Mouse (Mus musculus) liver, embryonic 13.5 days (tissue): ENCODE data around the gene Col13a1. TPM values are rescaled to one million over a fixed set of nuclear protein-coding genes. Genes with fewer than 3 reads are reported as not detected.

Source experiments
- ATAC-seq: fragments of 200-750 bp; cut with Nextera tagmentation; 2 replicates; pipeline ENCODE4 v1.8.0; 2017; ENCODE audit warnings: low read depth, mild to moderate bottlenecking, moderate number of reproducible peaks, moderate library complexity
- DNase-seq: peaks from one replicate; pipeline ENCODE4 v3.0.0; 2022
- H3K27ac ChIP-seq: fragments of 300-500 bp; sonication (generic); 2 replicates; pipeline ENCODE4 v1.5.1; 2015; ENCODE audit warnings: moderate library complexity, mild to moderate bottlenecking, inconsistent platforms
- H3K27me3 ChIP-seq: fragments of 300-500 bp; sonication (generic); 2 replicates; pipeline ENCODE4 v1.6.1; 2015; ENCODE audit warnings: mild to moderate bottlenecking, inconsistent platforms
- H3K36me3 ChIP-seq: fragments of 300-500 bp; sonication (generic); 2 replicates; pipeline ENCODE4 v1.6.1; 2015; ENCODE audit warnings: mild to moderate bottlenecking, inconsistent platforms
- H3K4me1 ChIP-seq: fragments of 300-500 bp; sonication (generic); replicated peaks from 2 replicates; pipeline ENCODE4 v1.6.1; 2015; ENCODE audit warnings: inconsistent platforms
- H3K4me2 ChIP-seq: fragments of 300-500 bp; sonication (generic); 2 replicates; pipeline ENCODE4 v1.6.1; 2015; ENCODE audit warnings: inconsistent platforms, mild to moderate bottlenecking, moderate library complexity
- H3K4me3 ChIP-seq: fragments of 300-500 bp; sonication (generic); replicated peaks from 2 replicates; pipeline ENCODE4 v1.5.1; 2015; ENCODE audit warnings: mild to moderate bottlenecking, inconsistent platforms
- H3K9ac ChIP-seq: fragments of 300-500 bp; sonication (generic); 2 replicates; pipeline ENCODE4 v1.6.1; 2015; ENCODE audit warnings: mild to moderate bottlenecking, inconsistent platforms
- H3K9me3 ChIP-seq: fragments of 300-500 bp; sonication (generic); replicated peaks from 2 replicates; pipeline ENCODE4 v1.6.1; 2016; ENCODE audit warnings: inconsistent platforms
- WGBS: fragments of 180-500 bp; shearing (Covaris S2); methylation state at CpG from one replicate; pipeline ENCODE4 v1.1.7; 2015; ENCODE audit not compliant: insufficient replicate concordance; 5-methylcytosine and 5-hydroxymethylcytosine counted together
- polyA plus RNA-seq: library from polyadenylated mRNA; unstranded; fragments of >200 nt; fragmentation: Nextera tagmentation; extraction: Ambion mirVana; gene quantifications from 2 replicates; pipeline ENCODE4 v1.2.1, GENCODE M21; 2015

Col13a1 gene
- polyA plus RNA-seq, 1 experiment from 2014 or later = 1.4 TPM

DNA sequence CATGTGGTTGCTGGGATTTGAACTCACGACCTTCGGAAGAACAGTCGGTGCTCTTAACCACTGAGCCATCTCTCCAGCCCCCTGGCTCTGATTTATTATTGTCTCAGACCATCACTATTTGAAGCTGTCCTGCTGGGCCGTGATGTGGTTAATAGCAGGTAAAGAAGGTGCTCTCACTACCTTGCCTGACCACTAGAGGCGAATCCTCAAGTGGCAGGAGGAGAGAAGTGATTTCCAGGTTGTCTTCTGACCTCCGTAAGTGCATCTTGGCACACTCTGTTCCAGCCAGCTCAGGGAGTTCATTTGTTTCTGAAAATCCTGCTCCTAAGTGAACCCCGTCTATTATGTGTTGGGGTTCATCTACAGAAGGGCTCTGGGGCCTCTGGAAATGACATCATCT, 134.4 kb downstream of the Col13a1 start:
- Histone ChIP-seq H3K9me3 (no peaks in the 10 kb centered on the region), H3K27ac (no peak overlapping the region), H3K9ac (no peak overlapping the region), H3K4me1 (no peaks in the 10 kb centered on the region), H3K27me3 (no peaks in the 10 kb centered on the region; the same call in 1 of the 2 replicates), H3K4me2 (no peak overlapping the region), H3K4me3 (no peak overlapping the region), H3K36me3 (no peaks in the 10 kb centered on the region)
- 56% methylated on average over 7 of the region's 7 CpGs for WGBS
- DNase-seq (no peak), ATAC-seq (no peak)

DNA sequence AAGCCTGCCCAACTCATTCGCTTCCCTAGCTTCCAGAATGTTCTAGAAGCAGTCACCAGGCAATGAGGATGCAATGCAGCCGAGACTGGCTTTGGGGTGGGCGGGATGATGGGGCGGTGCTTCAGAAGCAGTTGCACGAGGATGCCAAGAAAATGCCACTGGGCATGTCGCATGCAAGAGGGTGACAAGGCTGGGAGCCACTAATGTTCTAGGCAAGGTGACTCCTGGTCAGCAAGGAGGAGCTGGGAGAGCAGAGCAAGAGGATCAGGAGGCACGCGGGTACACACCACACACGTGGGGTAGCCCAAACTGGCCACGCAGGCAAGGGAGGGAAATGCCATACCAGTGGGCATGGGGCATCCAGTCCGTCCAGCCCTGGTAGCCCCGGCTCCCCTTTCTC, 136.6 kb downstream of the Col13a1 start:
- H3K9me3 ChIP-seq = no peaks in the 10 kb centered on the region
- no peak overlapping the region for H3K27ac ChIP-seq
- H3K9ac ChIP-seq = no peak overlapping the region
- ATAC-seq (no peak), DNase-seq (no peak)
- WGBS = 66% methylated on average over 12 of the region's 12 CpGs
- H3K4me1 ChIP-seq = no peaks in the 10 kb centered on the region
- no peaks in the 10 kb centered on the region; the same call in 1 of the 2 replicates for H3K27me3 ChIP-seq
- no peak overlapping the region for H3K4me3 ChIP-seq
- no peak overlapping the region for H3K4me2 ChIP-seq
- H3K36me3 ChIP-seq = no peaks in the 10 kb centered on the region

DNA sequence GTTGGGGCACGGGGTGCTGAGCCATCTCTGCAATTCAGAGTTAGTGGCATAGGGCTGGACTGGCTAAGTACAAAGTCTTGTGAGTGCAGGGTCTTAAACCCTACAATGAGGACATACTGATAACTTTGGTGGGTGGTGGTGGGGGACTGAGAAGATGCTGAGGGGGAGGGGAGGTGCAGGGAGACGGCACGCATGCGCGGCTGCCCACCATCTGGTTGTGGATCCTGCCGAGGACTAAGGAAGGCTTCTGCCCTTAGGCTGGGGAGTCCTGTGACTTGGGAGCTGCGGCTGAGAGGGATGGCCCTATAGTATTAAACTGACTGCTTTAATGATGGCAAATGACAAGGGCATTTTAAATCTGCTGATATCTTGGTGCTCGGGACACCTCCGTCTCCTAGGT, 139.6 kb downstream of the Col13a1 start:
- 73% methylated on average over 9 of the region's 9 CpGs for WGBS
- no peaks in the 10 kb centered on the region; the same call in 1 of the 2 replicates for H3K27me3 ChIP-seq
- ATAC-seq (no peak), DNase-seq (no peak)
- H3K4me1 ChIP-seq = no peaks in the 10 kb centered on the region
- no peak overlapping the region for H3K4me2 ChIP-seq
- no peaks in the 10 kb centered on the region for H3K36me3 ChIP-seq
- H3K27ac ChIP-seq = no peak overlapping the region
- no peaks in the 10 kb centered on the region for H3K9me3 ChIP-seq
- no peak overlapping the region for H3K9ac ChIP-seq
- H3K4me3 ChIP-seq = no peak overlapping the region

DNA sequence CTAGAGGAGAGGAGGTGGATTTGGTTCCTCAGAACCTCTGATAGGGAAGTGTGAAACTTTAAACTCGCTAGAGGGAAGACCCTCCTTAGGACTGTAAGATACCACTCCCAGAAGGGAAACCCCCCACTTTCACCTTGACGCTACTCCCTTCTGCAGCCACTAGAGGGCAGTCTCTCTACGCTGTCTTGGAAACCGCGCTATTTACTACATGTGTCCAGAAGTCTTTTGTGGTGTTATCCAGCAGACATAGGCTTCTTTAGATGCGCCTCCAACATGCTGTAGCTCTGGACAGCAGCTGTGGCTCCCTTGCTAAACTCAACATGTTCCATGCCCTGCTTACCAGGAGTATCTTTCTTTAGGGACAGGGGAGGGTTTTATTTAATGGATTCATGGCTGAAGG, 140.1 kb downstream of the Col13a1 start:
- no peak for ATAC-seq
- under 1% methylated on average over 6 of the region's 6 CpGs for WGBS
- DNase-seq = no peak
- Histone ChIP-seq H3K9me3 (no peaks in the 10 kb centered on the region), H3K4me1 (no peaks in the 10 kb centered on the region), H3K9ac (no peak overlapping the region), H3K4me3 (no peak overlapping the region), H3K27ac (no peak overlapping the region), H3K4me2 (no peak overlapping the region), H3K27me3 (no peaks in the 10 kb centered on the region; the same call in 1 of the 2 replicates), H3K36me3 (no peaks in the 10 kb centered on the region)

DNA sequence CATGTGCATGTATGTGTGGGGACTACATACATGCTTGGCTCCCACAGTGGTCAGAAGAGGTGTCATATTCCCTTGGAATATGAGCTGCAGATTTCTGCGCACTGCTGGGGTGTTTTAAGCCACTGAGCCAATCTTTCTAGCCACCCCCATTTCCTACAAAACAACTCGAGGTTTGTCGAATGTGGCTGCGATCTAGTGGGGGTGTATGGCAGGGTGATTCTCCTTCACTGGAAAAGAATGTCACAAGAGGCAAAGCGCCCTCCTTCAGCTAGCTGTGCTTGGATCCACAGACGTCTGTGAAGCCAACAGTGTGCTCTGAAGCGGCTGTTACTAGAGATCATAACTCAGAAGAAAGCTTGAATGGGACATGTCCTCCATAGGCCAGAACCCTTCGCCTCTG, 141.6 kb downstream of the Col13a1 start:
- Histone ChIP-seq H3K27me3 (no peaks in the 10 kb centered on the region; the same call in 1 of the 2 replicates), H3K4me2 (no peak overlapping the region), H3K9me3 (no peaks in the 10 kb centered on the region), H3K9ac (no peak overlapping the region), H3K4me1 (no peaks in the 10 kb centered on the region), H3K4me3 (no peak overlapping the region), H3K27ac (no peak overlapping the region), H3K36me3 (no peaks in the 10 kb centered on the region)
- 59% methylated on average over 8 of the region's 8 CpGs for WGBS
- DNase-seq (no peak), ATAC-seq (no peak)

DNA sequence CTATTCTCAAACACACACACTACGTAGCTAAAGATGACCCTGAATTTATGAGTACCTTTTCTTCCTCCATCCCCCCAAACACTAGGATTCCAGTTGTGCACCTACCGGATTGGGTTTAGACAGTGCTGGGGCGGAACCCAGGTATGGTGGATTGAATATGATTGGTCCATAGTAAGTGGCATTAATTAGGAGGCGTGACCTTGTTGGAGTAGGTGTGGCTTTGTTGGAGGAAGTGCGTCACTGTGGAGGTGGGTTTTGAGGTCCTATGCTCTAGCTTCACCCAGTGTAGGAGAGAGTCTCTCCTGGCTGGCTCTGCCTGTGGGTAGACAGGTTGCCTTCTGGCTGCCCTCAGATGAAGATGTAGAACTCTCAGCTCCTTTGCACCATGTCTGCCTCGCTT, 144.6 kb downstream of the Col13a1 start:
- Histone ChIP-seq H3K36me3 (no peaks in the 10 kb centered on the region), H3K27me3 (no peaks in the 10 kb centered on the region), H3K9ac (no peak overlapping the region), H3K9me3 (no peaks in the 10 kb centered on the region), H3K4me3 (no peak overlapping the region), H3K4me1 (no peaks in the 10 kb centered on the region), H3K4me2 (no peak overlapping the region), H3K27ac (no peak overlapping the region)
- no peak for DNase-seq
- WGBS = 76% methylated on average over 6 of the region's 6 CpGs
- ATAC-seq = no peak

DNA sequence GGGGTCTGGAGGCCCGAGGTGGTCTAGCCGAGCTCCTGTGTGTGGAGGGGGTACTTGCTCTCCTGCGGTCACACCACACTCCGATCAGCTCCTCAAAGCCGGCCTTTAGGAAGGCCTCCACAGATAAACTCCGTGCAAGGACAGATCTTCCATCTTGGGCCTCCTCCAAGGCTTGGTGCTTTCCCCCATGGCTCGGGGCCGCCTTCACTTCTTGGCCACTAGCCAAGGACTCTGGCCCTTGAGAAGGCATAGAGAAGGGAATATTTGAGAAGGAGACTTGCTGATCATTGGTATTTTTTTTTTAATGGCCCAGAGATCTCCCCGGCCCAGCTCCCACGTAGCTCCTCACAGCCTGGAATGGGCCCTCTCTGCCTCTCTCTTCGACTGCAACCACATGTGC, 146.2 kb downstream of the Col13a1 start:
- no peaks in the 10 kb centered on the region for H3K36me3 ChIP-seq
- H3K9me3 ChIP-seq = no peaks in the 10 kb centered on the region
- ATAC-seq (no peak), DNase-seq (no peak)
- H3K27ac ChIP-seq = no peak overlapping the region
- WGBS = 62% methylated on average over 11 of the region's 11 CpGs
- H3K9ac ChIP-seq = no peak overlapping the region
- H3K4me1 ChIP-seq = no peaks in the 10 kb centered on the region
- no peaks in the 10 kb centered on the region for H3K27me3 ChIP-seq
- no peak overlapping the region for H3K4me3 ChIP-seq
- H3K4me2 ChIP-seq = no peak overlapping the region

DNA sequence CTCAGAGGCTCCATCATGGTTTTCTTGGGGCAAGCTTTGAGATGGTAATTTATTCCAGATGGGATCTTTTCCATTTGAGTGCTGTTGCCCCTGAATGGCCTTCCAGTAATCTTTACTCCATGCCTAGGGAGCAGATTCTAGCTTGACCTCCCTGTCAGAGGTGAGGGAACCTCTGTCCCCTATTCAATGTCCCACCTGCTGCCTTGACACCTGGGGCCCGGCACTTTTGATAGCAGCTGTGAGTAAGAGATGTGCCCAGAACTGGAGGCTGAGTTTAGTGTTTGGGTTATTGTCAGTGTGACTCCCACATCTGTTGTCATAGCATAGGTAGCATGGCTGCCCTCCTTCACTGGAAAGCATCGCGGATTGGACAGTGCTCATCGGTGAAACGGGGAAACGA, 147.2 kb downstream of the Col13a1 start:
- H3K4me3 ChIP-seq = no peak overlapping the region
- no peaks in the 10 kb centered on the region for H3K9me3 ChIP-seq
- H3K27me3 ChIP-seq = no peaks in the 10 kb centered on the region
- no peaks in the 10 kb centered on the region for H3K36me3 ChIP-seq
- no peak overlapping the region for H3K9ac ChIP-seq
- ATAC-seq = no peak
- no peak for DNase-seq
- no peak overlapping the region for H3K27ac ChIP-seq
- 82% methylated on average over 6 of the region's 6 CpGs for WGBS
- H3K4me2 ChIP-seq = no peak overlapping the region
- no peaks in the 10 kb centered on the region for H3K4me1 ChIP-seq

DNA sequence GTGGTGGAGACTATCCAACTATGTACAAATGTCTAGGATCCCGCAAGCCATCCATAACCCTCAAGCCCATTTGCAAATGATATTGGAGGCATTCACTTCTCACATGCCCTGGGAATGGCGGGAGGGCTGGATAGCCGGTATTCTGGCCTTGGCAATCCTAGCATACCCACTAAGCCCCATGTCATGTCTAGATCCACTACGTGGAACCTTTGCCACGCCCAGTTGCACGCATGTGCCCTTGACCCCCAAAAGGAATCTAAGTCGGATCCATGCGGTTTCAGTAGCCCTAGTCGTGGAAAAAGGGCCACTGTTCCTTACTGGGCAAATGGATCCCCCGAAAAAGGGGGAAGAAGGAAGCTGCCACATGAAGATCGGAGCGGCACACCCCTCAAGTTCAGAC, 147.7 kb downstream of the Col13a1 start:
- ATAC-seq = no peak
- DNase-seq = no peak
- no peak overlapping the region for H3K4me2 ChIP-seq
- no peaks in the 10 kb centered on the region for H3K36me3 ChIP-seq
- no peak overlapping the region for H3K4me3 ChIP-seq
- no peak overlapping the region for H3K27ac ChIP-seq
- no peaks in the 10 kb centered on the region for H3K27me3 ChIP-seq
- H3K4me1 ChIP-seq = no peaks in the 10 kb centered on the region
- 57% methylated on average over 12 of the region's 12 CpGs for whole genome bisulfite sequencing
- no peak overlapping the region for H3K9ac ChIP-seq
- H3K9me3 ChIP-seq = no peaks in the 10 kb centered on the region

DNA sequence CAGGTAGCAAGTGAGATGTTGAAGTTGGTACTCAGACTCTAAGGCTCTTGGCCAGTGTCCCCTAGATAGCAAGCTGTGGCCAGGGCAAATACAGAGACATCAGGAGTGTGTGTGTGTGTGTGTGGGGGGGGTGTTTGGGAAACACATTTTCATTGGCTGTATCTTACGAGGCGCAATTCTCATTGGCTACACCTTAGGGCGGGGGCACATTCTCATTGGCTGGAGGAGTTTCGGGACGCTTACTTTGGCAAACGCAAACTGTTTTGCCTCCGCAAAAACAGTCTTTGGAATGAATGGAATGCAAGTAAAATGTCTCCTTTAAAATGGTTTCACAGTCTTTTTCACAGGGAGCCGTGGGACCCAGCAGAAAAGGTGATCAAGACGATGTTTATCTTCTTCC, 148.1 kb downstream of the Col13a1 start:
- ATAC-seq = no peak
- no peaks in the 10 kb centered on the region for H3K27me3 ChIP-seq
- WGBS = 52% methylated on average over 9 of the region's 9 CpGs

DNA sequence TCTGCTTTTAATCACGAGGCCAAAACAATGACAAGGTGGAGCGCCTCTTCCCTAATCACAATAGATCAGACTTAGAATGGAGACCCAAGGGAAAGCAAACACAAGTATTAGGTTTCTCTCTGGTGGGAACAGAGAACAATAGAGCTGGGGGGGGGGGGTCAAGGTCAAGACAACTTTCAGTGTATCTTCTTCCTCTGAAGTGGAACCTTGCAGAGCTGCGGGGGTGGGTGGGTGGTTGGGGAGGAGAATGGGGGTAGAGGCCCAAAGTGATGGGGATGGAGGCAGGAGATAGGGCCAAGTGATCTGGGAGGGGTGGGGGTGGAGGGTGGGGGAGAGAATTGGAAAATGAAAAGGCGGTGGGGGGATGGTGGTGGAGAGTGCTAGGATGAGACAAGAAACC, 149.9 kb downstream of the Col13a1 start:
- Histone ChIP-seq H3K4me1 (no peaks in the 10 kb centered on the region), H3K36me3 (no peaks in the 10 kb centered on the region), H3K4me3 (no peak overlapping the region), H3K9me3 (no peaks in the 10 kb centered on the region), H3K4me2 (no peak overlapping the region), H3K27me3 (no peaks in the 10 kb centered on the region), H3K27ac (no peak overlapping the region), H3K9ac (no peak overlapping the region)
- WGBS = 38% methylated on average over 4 of the region's 4 CpGs
- ATAC-seq (no peak), DNase-seq (no peak)

More for the DNA sequence above, 148.1 kb downstream of the Col13a1 start:
- H3K36me3 ChIP-seq = no peaks in the 10 kb centered on the region
- no peaks in the 10 kb centered on the region for H3K4me1 ChIP-seq
- no peak overlapping the region for H3K27ac ChIP-seq
- H3K9me3 ChIP-seq = no peaks in the 10 kb centered on the region
- H3K9ac ChIP-seq = no peak overlapping the region
- no peak overlapping the region for H3K4me3 ChIP-seq
- no peak overlapping the region for H3K4me2 ChIP-seq
- no peak for DNase-seq

DNA sequence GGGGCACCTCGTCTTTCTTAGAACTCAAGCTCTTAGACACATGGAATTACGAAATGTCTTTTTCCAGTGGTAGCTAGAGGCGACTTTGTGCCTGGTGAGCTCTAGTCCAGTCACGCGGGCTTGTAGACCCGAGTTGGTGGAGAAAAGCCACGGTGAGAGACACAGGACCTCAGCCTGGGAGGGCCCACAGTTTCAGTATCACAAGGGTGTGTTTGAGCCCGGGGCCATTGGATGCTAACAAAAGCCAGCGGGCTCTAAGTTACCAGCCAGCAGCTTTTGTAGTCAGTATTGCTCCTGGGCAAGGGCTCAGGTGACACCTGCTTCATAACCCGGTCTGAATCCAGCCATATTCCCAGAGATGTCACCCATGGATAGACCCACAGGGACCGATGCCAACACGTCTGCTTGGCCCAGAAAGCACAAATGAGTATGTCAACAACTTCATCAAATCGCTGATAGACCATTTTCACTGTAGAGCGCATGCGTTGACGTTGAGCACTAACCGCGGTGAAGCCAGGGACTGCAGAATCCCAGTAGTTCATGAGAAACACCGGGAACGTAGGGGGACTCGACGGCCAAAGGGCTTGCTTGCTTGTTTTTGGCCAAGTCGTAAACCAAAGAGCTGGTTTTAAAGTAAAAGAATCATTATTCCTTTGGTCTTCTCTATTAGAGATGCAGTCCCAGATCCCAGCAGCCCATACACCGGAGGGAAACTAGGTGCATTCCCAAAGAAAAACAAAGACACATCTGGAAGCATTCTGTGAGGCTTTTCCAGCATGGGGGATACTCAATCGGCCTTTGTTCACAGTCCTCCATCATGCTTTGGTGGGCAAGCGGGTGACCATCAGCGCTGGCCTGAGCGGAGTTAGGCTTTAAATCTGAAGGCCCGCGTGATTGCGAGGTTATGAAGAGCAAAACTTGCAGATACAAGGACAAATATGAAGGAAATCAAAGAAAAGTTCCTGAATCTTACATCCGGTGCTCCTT, 150.7 kb downstream of the Col13a1 start:
- 75% methylated on average over 32 of the region's 32 CpGs for WGBS
- no peak for DNase-seq
- H3K36me3 ChIP-seq = no peaks in the 10 kb centered on the region
- no peaks in the 10 kb centered on the region for H3K27me3 ChIP-seq
- no peak overlapping the region for H3K27ac ChIP-seq
- H3K9ac ChIP-seq = no peak overlapping the region
- no peaks in the 10 kb centered on the region for H3K9me3 ChIP-seq
- no peaks in the 10 kb centered on the region for H3K4me1 ChIP-seq
- H3K4me2 ChIP-seq = no peak overlapping the region
- H3K4me3 ChIP-seq = no peak overlapping the region
- no peak for ATAC-seq
